Mouse (Mus musculus) cerebellum, adult 9-11 months (tissue): ENCODE data around the gene Ccdc114.
"Not testable (repeated sequence)": the region's sequence is repeated elsewhere in the genome, so short reads cannot be mapped to it uniquely, and the experiment has no call there.

Experiments used
- DNase-seq: peaks from one replicate; pipeline ENCODE4 v3.0.0; 2022

The Ccdc114 gene

GRCm38 (mm10) chr7:45923762-45924428 lies at the start of gene Ccdc114:
TSS of gene Ccdc114 (plus strand) at chr7:45924072.
- DNase-seq: peak; percentile 43

- DNase-seq: no peak
Observed at GRCm38 (mm10) chr7:45876895-45877294, 47.0 kb upstream of the Ccdc114 start.

GRCm38 (mm10) chr7:45878278-45878677 lies 45.6 kb upstream of the Ccdc114 start, which contains the start of gene Grin2d:
TSS of gene Grin2d (minus strand) at chr7:45878378.
- DNase-seq: not testable (repeated sequence)

GRCm38 (mm10) chr7:45880531-45880930 lies 43.3 kb upstream of the Ccdc114 start:
- DNase-seq: no peak

DNA sequence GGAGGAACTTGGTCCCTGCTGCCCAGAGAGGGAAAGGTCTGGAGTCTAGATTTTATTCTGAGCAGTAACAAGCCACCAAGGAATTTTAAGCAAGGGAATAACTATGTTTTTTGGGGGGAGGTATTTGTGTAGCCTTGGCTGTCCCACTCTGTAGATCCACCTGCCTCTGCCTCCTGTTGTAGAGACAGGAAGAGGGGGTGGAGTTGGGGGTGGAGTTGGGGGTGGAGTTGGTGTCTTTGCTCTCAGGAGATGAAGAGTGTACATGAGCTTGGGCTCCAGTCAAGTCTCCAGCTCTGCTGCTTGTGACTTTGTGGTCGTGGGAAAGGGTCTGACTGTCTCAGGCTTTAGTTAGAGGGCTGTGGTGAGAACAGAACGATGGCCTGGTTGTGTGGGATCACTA lies 42.9 kb upstream of the Ccdc114 start:
- DNase-seq: no peak

GRCm38 (mm10) chr7:45887246-45887645 lies 36.6 kb upstream of the Ccdc114 start:
- no peak for DNase-seq

DNA sequence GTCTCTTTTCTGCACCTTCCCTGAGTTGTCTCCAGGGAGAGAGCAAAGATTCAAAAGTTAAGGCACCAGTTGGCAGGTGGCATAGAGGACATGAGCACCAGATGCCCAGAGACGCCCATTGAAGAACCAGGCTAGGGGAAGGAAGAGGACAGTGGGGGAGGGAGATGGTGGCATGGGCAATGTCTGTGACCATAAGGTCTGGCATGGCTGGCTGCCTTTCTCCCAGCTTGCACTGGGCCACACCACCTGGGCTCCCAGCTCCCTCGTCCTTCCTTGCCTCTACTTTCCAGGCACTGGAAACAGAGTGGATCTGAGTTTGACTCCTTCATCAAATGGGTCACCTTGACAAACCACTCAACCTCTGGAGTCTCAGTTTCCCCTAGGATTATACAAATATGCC lies 31.2 kb upstream of the Ccdc114 start:
- DNase-seq: no peak

GRCm38 (mm10) chr7:45895931-45896516 lies 27.8 kb upstream of the Ccdc114 start:
- peak; percentile 52 for DNase-seq

DNA sequence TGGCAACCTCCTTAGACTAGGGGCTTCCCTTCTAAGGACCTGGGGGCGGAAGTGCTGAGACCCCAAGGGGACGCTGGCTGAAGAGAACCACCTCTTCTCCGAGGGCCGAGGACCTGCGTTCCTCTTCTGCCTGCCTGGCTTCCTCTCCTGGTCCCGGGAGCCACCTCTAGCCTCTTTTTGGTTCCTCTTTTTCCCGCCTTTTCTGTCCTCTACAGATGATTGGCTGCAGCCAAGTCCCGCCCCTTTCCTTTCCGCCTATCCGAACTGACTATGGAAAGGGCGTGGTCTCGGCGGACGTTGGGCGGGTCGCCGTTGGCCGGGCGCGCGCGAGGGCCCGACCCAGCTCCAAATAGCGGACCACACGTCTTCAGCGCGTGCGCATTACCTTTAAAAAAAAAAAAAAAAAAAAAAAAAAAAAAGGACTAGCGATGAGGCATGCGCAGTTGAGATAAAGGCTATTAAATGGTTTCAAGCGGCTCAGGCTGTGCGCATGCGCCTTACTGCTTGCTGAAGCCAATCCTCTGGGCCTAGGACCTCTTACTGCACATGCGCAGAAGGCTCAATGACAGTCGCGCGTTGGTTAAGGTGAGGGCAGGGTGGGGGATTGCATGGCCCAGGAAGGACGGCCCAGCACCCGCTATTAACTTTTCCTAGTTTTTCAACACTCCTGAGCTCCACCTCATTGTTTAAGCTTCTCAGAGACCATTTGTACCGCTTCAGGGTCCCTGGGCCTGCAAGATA lies 27.2 kb upstream of the Ccdc114 start, which contains the start of the genes Syngr4 and Tmem143:
Gene Syngr4, minus strand, starts transcription at position 198 of the 741 bp plus-strand sequence.
Gene Tmem143, plus strand, starts transcription at position 425 of the 741 bp plus-strand sequence.
- peak; percentile 99 for DNase-seq

DNA sequence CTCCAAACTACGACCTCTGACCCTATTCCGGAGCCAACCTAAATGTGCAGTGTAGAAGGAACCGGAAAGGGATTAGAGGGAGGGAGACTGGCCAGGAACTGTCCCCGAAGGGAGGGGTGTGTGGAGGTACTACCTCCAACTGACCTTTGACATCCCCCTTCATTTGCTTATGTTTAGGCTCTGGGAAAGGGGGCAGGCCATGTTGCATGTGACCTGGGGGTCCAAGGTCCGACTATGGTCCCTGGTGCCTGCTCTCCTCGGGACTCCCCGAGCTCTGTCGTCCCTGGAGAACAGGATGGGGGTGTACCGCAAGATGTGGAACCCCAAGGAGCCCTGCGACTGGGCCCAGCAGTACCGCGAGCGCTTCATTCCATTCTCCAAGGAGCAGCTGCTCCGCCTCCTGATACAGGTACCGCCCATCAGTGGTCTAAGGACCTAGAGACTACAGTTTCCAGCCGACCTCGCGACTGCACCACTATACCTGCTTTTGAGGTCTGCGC lies 26.6 kb upstream of the Ccdc114 start:
- DNase-seq: no peak

- not testable (repeated sequence) for DNase-seq
Observed at GRCm38 (mm10) chr7:45898125-45898524, 25.7 kb upstream of the Ccdc114 start.

GRCm38 (mm10) chr7:45901562-45901961 lies 22.3 kb upstream of the Ccdc114 start:
- no peak for DNase-seq

- no peak for DNase-seq
Observed at GRCm38 (mm10) chr7:45902481-45903002, 21.3 kb upstream of the Ccdc114 start.

GRCm38 (mm10) chr7:45906622-45907021 lies 17.2 kb upstream of the Ccdc114 start:
- DNase-seq: no peak

GRCm38 (mm10) chr7:45908384-45908783 lies 15.5 kb upstream of the Ccdc114 start:
- no peak for DNase-seq

GRCm38 (mm10) chr7:45909145-45909544 lies 14.7 kb upstream of the Ccdc114 start:
- DNase-seq: no peak

- DNase-seq: no peak
Observed at GRCm38 (mm10) chr7:45914067-45914466, 9.8 kb upstream of the Ccdc114 start.

- no peak for DNase-seq
Observed at GRCm38 (mm10) chr7:45915011-45915410, 8.9 kb upstream of the Ccdc114 start.

DNA sequence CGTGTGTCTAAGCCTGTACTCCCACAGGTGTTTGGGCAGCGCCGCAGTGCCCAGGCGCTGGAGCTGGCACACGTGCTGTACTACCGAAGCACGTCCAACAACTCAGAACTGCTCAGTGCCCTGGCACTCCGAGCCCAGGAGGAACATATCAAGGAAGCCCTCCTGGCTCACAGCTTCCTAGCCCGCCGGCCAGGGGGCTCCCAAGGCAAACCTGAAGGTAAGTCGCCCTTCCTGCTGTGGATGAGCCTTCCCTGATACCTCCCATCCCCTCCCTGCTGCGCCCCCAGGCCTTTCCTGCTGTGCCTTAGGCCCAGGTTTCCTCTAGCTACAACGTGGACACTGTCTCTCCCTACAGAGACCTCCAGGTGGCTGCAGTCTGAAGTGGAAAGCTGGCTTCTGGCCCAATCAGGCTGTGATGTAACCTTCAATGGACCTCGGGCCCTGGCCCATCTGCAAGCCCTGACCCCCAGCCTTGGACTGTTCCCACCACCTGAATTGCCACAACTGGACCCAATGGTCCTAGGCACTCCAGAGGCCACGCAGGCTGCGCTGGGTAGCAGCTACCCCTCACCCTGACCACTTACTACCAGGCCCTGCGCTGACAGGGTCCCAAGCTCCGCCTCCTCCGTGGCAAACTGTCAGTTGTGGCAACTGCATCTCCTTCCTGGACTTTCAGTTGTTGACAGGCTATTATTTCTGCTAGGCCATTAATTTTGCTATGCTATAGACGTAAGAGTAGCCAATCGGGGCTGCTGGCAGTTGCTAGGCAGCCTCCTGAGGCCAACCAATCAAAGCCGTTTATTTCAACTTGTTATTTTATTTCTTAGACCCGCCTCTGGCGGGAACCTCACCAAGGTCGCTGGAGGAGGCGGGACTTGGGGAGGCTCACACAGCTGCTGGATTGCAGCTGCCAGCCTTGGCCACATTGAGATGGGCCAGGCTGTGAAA lies 7.5 kb upstream of the Ccdc114 start:
- DNase-seq: no peak

DNA sequence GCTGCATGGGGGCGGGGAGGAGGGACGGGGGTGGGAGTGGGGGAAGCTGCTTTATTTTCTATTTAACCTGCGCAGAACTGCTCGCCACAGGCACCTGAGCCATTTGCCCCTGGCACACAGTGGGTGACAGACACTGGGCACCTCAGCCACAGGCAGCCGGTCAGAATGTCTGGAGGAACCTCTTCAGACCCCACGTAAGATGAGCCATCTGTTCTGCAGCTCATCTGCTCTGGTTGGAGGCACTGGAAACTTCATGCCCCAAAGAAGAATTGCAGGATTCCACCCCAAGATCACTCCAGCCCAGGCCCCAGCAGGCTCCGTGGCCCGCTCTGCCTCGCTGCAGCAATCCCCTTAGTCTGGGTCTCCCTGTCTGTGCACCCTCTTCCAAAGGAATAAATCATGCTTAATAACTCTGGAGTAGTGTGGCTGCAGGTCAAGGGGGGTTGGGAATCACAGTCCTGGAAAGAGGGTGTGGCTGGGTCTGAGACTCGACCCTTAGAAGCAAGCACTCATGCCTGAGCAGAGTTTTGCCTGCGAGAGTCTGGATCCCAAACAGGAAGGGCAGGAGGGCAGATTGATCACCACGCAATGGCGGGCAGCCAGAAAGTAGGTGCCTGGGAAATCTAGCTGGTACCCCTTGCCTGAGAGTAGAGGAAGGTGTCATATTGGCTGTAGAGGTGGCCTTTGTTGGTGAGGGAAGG lies 6.7 kb upstream of the Ccdc114 start:
- DNase-seq: no peak

- DNase-seq: no peak
Observed at GRCm38 (mm10) chr7:45917926-45918325, 5.9 kb upstream of the Ccdc114 start.
